Mouse (Mus musculus) bone marrow macrophage, adult 2 months (primary cell): ENCODE results near the gene Mllt3. TPM values are rescaled to one million over a fixed set of nuclear protein-coding genes. Genes with fewer than 3 reads are reported as not detected.

ENCODE experiments used
- H3K27ac ChIP-seq: 2 replicates; pipeline ENCODE4 v1.5.1; 2012; ENCODE audit warnings: low read depth, low read length; ENCODE audit not compliant: insufficient read depth
- H3K4me1 ChIP-seq: 2 replicates; pipeline ENCODE4 v1.6.1; 2012; ENCODE audit warnings: low read length; ENCODE audit not compliant: control insufficient read depth, insufficient read depth
- H3K4me3 ChIP-seq: 2 replicates; pipeline ENCODE4 v1.5.1; 2012; ENCODE audit warnings: mild to moderate bottlenecking, low read length, moderate library complexity; ENCODE audit not compliant: insufficient read depth
- CTCF ChIP-seq: IDR thresholded peaks from 2 replicates; pipeline ENCODE4 v1.5.1; 2012; ENCODE audit warnings: low read depth, mild to moderate bottlenecking, low read length, moderate library complexity
- POLR2A ChIP-seq: IDR thresholded peaks from 2 replicates; pipeline ENCODE4 v1.6.1; 2012; ENCODE audit warnings: mild to moderate bottlenecking, low read depth, low read length, borderline replicate concordance
- polyA plus RNA-seq: library from polyadenylated mRNA; stranded (reverse); fragments of >200 nt; gene quantifications from 2 replicates; pipeline ENCODE4 v1.2.4, GENCODE M21; 2012; ENCODE audit not compliant: missing spikeins, insufficient read depth, insufficient read length

Gene Mllt3
- polyA plus RNA-seq, 1 experiment, result 10.4 TPM

DNA sequence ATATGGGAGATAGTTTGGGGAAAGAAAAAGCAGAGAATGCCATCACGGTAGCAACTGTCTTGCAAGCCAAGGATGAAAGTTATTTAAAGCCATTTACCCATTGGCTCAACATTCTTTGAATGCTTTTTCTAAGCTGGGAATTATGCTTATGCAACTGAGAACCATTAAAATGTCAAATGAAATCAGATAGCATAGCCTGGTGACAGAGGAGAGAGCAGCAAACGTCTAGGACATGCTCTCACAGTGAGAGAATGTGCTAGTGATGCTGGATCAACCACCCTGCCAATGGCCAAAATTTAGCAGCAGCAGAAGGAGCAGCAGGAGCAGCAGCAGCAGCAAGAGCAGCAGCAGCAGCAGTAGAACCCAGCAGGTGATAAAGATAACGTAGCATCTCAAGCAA lies 267.4 kb downstream of the Mllt3 start:
- H3K27ac ChIP-seq, result no peak overlapping the region
- no peak overlapping the region for H3K4me3 ChIP-seq
- TF ChIP-seq CTCF (no peak), POLR2A (no peak)
- H3K4me1 ChIP-seq, result no peaks in the 10 kb centered on the region

DNA sequence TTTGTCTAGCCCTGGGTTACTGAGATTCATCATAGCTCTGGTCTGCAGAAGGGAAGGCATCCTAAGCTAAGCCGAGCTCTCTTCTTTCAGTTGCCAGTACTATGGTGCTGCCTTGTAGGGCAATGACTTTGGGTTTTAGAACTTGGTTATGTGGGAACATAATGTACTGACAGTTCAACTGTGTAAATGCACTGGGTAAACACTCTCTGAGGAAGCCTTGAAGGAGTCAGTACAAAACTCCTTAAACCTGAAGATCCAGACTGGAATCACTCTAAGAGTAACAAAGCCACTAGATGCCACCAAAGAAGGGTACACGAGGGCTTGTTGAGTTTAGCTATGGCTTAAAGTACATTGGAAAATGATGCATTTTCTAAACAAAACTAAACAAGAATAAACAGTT lies 272.1 kb downstream of the Mllt3 start:
- no peak overlapping the region for H3K27ac ChIP-seq
- no peak overlapping the region for H3K4me3 ChIP-seq
- TF ChIP-seq POLR2A (no peak), CTCF (no peak)
- H3K4me1 ChIP-seq, result no peaks in the 10 kb centered on the region

DNA sequence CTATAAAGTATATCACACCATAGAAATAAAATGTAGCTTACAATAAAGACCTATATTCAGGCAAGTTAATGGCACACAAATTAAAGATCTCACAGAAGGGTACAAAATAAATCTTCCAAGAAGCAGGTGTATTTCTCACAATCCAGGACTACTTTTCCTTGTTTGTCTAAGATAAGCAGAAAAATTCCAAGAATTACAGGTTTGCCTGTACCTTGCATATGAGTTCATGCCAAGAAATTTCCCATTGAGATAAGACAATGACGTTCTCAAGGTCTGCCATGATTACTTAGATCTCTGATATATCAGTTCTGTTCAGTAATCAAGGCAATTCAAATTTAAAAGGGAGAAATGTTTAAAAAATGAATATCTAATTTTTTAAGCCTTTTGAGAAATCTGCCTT lies 272.9 kb downstream of the Mllt3 start:
- no peak for TF ChIP-seq CTCF
- TF ChIP-seq POLR2A, result no peak
- Histone ChIP-seq H3K4me3 (no peak overlapping the region), H3K27ac (no peak overlapping the region), H3K4me1 (no peaks in the 10 kb centered on the region)

DNA sequence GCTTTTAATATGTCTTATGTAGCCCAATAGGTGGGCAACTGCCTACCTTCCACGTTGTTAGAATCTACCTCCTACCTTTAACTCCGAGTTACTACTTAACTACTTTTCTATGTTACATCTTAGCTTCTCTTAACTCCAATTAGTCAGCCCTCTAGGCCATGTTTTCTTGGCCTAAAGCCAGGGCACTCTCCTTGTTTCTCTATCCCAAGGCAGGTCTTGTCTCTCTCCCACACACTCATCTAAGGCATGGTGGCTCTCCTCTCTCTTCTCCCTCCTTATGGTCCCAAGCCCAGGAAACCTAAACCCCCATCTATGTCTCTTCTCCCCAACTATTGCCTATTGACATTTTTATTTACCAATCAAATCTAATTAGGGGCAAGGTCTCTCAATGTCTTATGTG lies 273.5 kb downstream of the Mllt3 start:
- H3K27ac ChIP-seq, result no peak overlapping the region
- TF ChIP-seq CTCF (no peak), POLR2A (no peak)
- no peaks in the 10 kb centered on the region for H3K4me1 ChIP-seq
- H3K4me3 ChIP-seq, result no peak overlapping the region

DNA sequence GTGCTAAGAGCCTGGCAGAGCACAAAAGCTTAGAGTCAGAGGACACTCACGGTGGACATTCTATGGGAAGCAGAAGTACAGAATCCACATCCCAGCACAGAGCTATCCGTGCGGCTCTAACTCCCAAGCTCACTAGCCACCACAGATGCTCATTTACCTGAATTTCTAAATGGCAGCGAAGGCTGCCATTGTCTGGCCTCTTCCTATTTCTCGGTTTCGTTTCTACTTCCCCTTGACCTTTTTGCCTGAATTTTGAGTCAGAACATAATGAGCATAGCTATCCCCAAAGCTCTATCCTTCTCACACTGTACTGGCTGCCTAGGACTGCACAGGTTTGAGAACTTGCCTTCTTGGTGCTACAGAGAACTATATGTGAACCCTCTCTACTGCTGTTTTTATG lies 274.1 kb downstream of the Mllt3 start:
- H3K4me3 ChIP-seq, result no peak overlapping the region
- H3K4me1 ChIP-seq, result no peaks in the 10 kb centered on the region
- TF ChIP-seq POLR2A (no peak), CTCF (no peak)
- H3K27ac ChIP-seq, result no peak overlapping the region

DNA sequence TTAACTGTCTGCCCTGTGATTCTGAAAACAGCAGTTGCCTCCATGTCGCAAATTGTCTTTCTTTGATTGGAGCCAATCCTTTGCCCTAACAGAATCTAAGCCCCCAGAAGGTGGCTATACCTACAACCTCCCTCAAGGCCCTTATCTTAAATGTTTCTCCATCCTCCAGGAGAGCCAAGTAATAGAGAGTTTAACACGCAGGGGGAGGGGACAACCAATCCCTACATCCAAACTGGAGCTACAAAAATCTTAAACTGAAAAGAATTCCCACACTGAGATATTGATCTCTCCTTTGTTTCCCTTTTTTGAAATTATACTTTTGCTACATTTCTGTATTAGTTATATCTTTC lies 281.7 kb downstream of the Mllt3 start:
- TF ChIP-seq CTCF, result no peak
- no peak for TF ChIP-seq POLR2A
- no peaks in the 10 kb centered on the region for H3K4me1 ChIP-seq
- H3K27ac ChIP-seq, result no peak overlapping the region
- H3K4me3 ChIP-seq, result no peak overlapping the region

DNA sequence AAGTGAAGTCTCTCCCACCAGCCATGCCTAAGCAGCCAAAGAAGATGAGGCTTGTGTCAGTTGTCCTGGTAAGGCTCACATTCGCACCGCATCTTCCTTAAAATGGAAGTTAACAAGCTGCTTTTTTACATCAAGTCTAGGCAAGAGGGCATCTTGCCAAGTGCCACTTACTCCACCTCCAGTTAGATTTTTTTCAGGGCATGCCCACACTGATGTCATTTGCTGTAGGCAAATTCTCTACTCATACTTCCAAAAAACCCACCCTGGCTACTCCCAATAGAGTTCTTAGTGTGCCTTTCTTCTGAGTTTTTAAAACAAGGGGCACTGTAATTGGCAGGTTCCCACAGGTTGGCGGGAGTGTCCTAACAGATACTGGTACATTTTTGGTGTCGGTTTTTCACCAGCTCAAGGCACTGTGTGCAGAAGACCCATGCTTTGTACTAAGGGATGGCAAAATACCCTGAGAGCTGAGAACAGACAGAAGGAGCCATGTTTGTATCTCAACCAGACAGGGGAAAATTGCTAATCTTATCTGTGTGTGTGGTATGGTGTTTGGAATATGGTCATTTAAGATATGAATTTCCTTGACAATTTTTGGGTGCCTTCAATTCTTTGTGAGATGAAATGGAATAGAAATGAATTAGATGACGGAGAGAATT lies 282.2 kb downstream of the Mllt3 start:
- no peaks in the 10 kb centered on the region for H3K4me1 ChIP-seq

DNA sequence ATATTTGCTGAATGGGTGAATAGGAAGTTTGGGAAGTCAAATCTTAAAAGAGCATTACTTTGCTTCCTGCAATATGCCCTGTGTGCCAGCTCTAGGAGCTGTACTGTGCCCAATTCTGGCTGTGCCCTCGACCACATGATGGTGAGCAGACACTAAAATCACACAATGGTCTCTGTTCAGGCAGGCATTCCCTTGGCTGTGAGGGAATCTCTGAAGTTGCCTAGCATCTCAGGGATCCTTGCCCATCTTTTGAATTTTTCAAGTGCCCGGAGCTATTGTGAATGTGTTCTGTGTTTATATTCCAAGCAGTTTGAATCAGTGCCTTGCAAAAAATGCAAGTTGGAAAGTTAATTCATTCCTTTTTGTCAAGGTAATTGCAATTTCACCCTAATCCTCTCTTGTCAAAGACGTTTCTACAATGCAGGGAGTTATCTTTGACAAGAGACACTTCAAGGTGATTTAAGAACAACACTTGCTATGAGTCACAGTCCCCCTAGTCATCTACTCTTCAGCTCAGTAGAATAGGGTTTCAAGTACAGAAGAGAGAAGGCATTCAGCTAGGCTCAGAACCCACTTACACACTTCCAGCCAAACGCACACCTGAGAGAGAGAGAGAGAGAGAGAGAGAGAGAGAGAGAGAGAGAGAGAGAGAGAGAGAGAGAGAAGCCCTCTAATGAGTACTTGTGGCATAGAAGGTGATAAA lies 283.5 kb downstream of the Mllt3 start:
- H3K27ac ChIP-seq, result no peak overlapping the region
- no peak for TF ChIP-seq POLR2A
- no peak for TF ChIP-seq CTCF
- no peak overlapping the region for H3K4me3 ChIP-seq
- no peaks in the 10 kb centered on the region for H3K4me1 ChIP-seq

More for the DNA sequence above, 282.2 kb downstream of the Mllt3 start:
- TF ChIP-seq CTCF, result no peak
- TF ChIP-seq POLR2A, result no peak
- no peak overlapping the region for H3K27ac ChIP-seq
- H3K4me3 ChIP-seq, result no peak overlapping the region

DNA sequence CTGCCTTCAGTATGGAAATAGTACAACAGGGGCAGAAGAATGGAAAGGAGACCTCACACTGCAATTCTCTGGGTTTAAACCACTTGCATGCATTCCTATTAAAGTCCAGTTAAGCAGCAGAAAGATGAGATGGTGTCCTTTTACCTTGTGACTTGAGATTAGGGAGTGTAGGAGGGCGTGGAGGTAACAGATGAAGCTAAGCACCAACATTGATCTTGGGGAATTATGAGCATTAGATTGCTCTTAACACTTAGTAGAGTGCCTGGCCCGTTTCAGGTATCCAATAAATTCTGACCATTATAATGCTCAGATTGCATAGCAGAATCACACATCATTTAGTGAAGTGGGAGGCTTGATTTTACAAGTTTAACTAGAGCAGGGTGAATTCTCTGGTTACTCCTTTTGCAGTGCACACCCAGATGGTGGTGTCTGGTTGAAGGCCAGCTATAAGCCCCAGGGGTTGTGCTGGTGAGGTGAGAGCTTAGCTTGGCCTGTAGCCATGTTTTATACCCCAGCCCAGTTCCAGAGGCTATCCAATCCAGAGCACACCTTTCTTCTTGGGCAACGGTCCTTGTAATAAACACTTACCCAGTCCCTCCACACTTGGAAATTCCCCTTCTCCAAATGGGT lies 288.0 kb downstream of the Mllt3 start:
- TF ChIP-seq POLR2A, result no peak
- no peak for TF ChIP-seq CTCF
- Histone ChIP-seq H3K27ac (no peak overlapping the region), H3K4me3 (no peak overlapping the region), H3K4me1 (no peaks in the 10 kb centered on the region)

DNA sequence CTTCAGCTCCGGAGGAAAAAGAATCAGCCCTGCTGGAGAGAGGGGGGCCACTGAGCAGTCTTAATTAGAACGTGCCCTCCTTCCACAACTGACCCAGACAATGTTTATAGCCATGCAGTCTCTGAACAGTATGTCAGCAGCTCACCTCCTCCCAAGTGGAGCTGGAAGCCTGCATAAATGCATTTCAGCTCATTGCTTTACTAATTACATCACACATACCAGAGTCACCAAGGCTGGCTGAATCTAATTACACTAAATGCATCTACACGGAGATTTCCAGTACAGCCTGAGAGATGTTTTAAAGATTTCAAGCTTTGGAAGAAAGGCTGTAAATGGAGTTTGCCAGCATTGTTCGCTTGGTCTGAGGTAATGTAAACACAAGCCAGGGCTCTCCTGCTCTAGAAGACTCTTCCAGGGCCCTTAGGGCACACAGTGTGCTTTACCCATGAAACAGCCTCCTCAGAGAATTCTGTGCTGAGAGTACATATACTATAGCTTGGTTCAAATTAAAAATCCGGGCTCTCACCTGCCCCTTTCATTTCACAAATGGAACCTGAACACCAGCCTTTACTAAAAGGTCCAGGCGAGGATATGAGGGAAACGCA lies 293.5 kb downstream of the Mllt3 start:
- H3K4me3 ChIP-seq, result no peak overlapping the region
- TF ChIP-seq POLR2A (no peak), CTCF (no peak)
- no peaks in the 10 kb centered on the region for H3K4me1 ChIP-seq
- H3K27ac ChIP-seq, result no peak overlapping the region
